Mouse (Mus musculus): ENCODE data around the gene Tmem258. TPM values are rescaled to one million over a fixed set of nuclear protein-coding genes. Genes with fewer than 3 reads are reported as not detected.

The Tmem258 gene
- polyA plus RNA-seq, 1 experiment from 2014 or later, result 452 TPM

GRCm38 (mm10) chr19:10223561-10223960 lies 19.7 kb downstream of the Tmem258 start:
- no peaks in the 10 kb centered on the region for H3K27me3 ChIP-seq (ENCODE audit: control insufficient read depth, insufficient read depth, low read length)
- WGBS, result 77% methylated on average over 4 of the region's 4 CpGs
- no peak overlapping the region for H3K27ac ChIP-seq (ENCODE audit: low read length)
- H3K4me1 ChIP-seq (ENCODE audit: control insufficient read depth, insufficient read depth, low read length), result peaks cover 29% of the 10 kb centered on the region
- no peaks in the 10 kb centered on the region for H3K9me3 ChIP-seq (replicated peaks; ENCODE audit: control insufficient read depth, low read length)
- H3K36me3 ChIP-seq (ENCODE audit: control insufficient read depth, insufficient read depth, low read length), result no peaks in the 10 kb centered on the region
- ATAC-seq (ENCODE audit: insufficient read depth, low FRiP score), result no peak
- no peak overlapping the region for H3K4me3 ChIP-seq (replicated peaks; ENCODE audit: low read length)
- H3K9ac ChIP-seq (ENCODE audit: low read length), result no peak overlapping the region
- no peak overlapping the region for H3K4me2 ChIP-seq (ENCODE audit: low read depth, low read length)

DNA sequence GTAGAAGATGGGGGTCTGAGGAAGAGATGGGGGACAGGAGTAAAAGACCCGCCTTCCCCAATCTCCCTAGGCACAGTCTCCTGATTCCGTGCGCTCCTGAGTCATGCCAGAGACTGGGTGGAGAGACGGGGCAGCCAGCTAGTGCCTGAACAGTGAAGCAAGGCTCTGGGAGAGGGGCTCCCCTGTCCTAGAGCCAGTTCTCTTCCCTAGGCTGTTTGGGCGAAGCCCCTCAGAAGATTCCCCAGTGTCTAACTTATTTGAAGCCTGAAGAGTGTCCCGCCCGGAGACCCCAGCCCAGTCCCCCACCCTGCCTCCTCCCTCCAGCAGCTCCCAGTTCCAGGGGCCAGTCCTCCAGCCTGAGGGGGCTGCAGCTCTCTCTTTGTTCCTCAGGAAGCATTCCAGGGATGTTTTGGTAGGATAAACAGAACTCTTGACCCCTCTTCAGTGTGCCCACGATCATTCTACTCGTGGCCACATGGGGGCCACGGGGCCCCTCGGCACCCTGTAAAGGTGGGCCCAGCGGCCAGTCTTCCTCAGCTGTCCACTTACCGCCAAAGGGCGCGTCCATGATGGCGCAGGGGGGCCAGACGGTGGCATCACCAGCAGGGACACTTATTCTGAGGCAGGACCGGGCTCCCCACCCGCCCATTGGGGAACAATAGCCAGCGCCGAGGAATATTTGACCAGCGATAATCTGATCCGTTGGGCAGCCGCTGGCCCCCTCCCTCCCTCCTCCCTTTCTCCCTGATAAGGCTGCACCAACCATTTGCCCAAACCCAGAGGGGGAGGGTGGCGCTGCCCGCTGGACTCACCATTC lies 21.0 kb downstream of the Tmem258 start:
- 15% methylated on average over 26 of the region's 26 CpGs for WGBS
- peak overlapping the region; percentile 87 for H3K27ac ChIP-seq (ENCODE audit: low read length)
- no peaks in the 10 kb centered on the region for H3K36me3 ChIP-seq (ENCODE audit: control insufficient read depth, insufficient read depth, low read length)
- peaks cover 29% of the 10 kb centered on the region for H3K4me1 ChIP-seq (ENCODE audit: control insufficient read depth, insufficient read depth, low read length)
- no peaks in the 10 kb centered on the region for H3K27me3 ChIP-seq (ENCODE audit: control insufficient read depth, insufficient read depth, low read length)
- peak overlapping the region; percentile 49 for H3K4me2 ChIP-seq (ENCODE audit: low read depth, low read length)
- peak; percentile 70 for ATAC-seq (ENCODE audit: insufficient read depth, low FRiP score)
- no peaks in the 10 kb centered on the region for H3K9me3 ChIP-seq (replicated peaks; ENCODE audit: control insufficient read depth, low read length)
- H3K9ac ChIP-seq (ENCODE audit: low read length), result peak overlapping the region; percentile 68
- peak overlapping the region; percentile 37 for H3K4me3 ChIP-seq (replicated peaks; ENCODE audit: low read length)

GRCm38 (mm10) chr19:10225767-10226166 lies 22.0 kb downstream of the Tmem258 start:
- H3K27ac ChIP-seq (ENCODE audit: low read length), result peak overlapping the region; percentile 87
- peak overlapping the region; percentile 68; the same call in 1 of the 2 replicates for H3K9ac ChIP-seq (ENCODE audit: low read length)
- peak overlapping the region; percentile 49 for H3K4me2 ChIP-seq (ENCODE audit: low read depth, low read length)
- no peaks in the 10 kb centered on the region for H3K36me3 ChIP-seq (ENCODE audit: control insufficient read depth, insufficient read depth, low read length)
- no peaks in the 10 kb centered on the region for H3K27me3 ChIP-seq (ENCODE audit: control insufficient read depth, insufficient read depth, low read length)
- 32% methylated on average over 4 of the region's 4 CpGs for WGBS
- H3K4me1 ChIP-seq (ENCODE audit: control insufficient read depth, insufficient read depth, low read length), result peaks cover 30% of the 10 kb centered on the region
- H3K9me3 ChIP-seq (replicated peaks; ENCODE audit: control insufficient read depth, low read length), result no peaks in the 10 kb centered on the region
- no peak; the same call in 1 of the 2 replicates for ATAC-seq (ENCODE audit: insufficient read depth, low FRiP score)
- no peak overlapping the region for H3K4me3 ChIP-seq (replicated peaks; ENCODE audit: low read length)

- Histone ChIP-seq H3K27me3 (ENCODE audit: control insufficient read depth, insufficient read depth, low read length) (no peaks in the 10 kb centered on the region), H3K27ac (ENCODE audit: low read length) (peak overlapping the region; percentile 38; the same call in 1 of the 2 replicates), H3K9me3 (replicated peaks; ENCODE audit: control insufficient read depth, low read length) (no peaks in the 10 kb centered on the region), H3K36me3 (ENCODE audit: control insufficient read depth, insufficient read depth, low read length) (no peaks in the 10 kb centered on the region), H3K4me1 (ENCODE audit: control insufficient read depth, insufficient read depth, low read length) (peaks cover 11% of the 10 kb centered on the region), H3K4me3 (replicated peaks; ENCODE audit: low read length) (no peak overlapping the region), H3K4me2 (ENCODE audit: low read depth, low read length) (no peak overlapping the region), H3K9ac (ENCODE audit: low read length) (peak overlapping the region; percentile 23; the same call in 1 of the 2 replicates)
- peak; percentile 39; the same call in 1 of the 2 replicates for ATAC-seq (ENCODE audit: insufficient read depth, low FRiP score)
- WGBS, result 28% methylated on average over 7 of the region's 7 CpGs
Measured at GRCm38 (mm10) chr19:10231016-10231415, 27.2 kb downstream of the Tmem258 start.

DNA sequence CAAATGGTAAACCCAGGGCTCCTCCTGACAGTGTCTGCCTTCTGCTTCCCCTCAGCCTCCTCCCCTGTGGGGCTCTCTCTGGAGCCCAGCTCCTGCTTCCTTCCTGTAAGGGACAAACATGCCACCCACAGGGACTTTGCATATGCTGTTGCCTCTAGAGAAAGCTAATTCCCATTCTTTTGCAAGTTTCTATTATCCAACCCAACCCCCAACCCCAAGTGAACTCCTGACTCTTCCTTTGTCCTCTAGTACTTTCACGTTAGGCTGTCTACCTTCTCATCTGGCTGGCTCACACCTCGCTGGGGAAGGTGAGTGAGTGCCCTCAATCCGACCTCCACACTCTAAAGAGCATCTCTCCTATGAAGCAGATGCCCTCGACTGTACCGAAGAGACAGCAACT lies 28.1 kb downstream of the Tmem258 start:
- H3K4me2 ChIP-seq (ENCODE audit: low read depth, low read length), result no peak overlapping the region
- H3K4me1 ChIP-seq (ENCODE audit: control insufficient read depth, insufficient read depth, low read length), result peaks cover 11% of the 10 kb centered on the region
- H3K27me3 ChIP-seq (ENCODE audit: control insufficient read depth, insufficient read depth, low read length), result no peaks in the 10 kb centered on the region
- H3K36me3 ChIP-seq (ENCODE audit: control insufficient read depth, insufficient read depth, low read length), result no peaks in the 10 kb centered on the region
- 0 out of 2 replicates have a peak overlapping the region, but pooled peaks have one; percentile 23 for H3K9ac ChIP-seq (ENCODE audit: low read length)
- H3K27ac ChIP-seq (ENCODE audit: low read length), result peak overlapping the region; percentile 38; the same call in 1 of the 2 replicates
- WGBS, result 39% methylated on average over 5 of the region's 5 CpGs
- H3K4me3 ChIP-seq (replicated peaks; ENCODE audit: low read length), result no peak overlapping the region
- H3K9me3 ChIP-seq (replicated peaks; ENCODE audit: control insufficient read depth, low read length), result no peaks in the 10 kb centered on the region
- no peak for ATAC-seq (ENCODE audit: insufficient read depth, low FRiP score)

DNA sequence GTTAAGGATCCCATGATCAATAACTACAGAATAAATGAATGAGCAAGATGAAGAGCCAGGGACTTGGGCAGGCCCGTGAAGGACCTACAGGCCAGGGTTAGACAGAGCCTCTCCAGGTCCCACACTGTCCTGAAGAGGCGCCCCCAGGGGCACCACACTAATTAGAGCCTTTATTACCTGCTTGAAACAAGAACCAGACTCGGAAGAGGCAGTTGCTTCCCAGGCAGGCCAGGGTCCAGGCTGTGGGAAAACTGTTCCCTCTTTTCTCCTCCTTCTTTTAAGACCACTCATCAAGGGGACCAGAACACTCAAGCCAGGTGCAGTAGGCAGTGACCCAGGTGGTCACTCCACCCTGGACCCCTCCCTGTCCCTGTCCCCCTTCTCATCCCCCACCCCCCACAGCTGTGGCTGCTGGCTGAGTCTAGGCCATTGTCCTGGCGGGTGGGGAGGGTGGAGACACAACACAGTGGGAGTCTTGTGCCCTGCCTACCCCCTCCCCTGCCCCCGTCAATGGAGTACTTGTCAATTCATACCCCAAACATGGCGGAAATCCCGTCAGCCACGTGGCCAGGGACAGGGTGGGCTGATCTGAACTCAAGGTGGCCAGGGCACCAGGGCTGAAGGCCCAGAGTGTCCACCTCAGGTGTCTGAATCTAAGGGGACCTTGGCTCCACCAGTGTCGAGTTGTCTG lies 28.7 kb downstream of the Tmem258 start:
- no peak overlapping the region for H3K27ac ChIP-seq (ENCODE audit: low read length)
- no peak for ATAC-seq (ENCODE audit: insufficient read depth, low FRiP score)
- 55% methylated on average over 9 of the region's 9 CpGs for WGBS

DNA sequence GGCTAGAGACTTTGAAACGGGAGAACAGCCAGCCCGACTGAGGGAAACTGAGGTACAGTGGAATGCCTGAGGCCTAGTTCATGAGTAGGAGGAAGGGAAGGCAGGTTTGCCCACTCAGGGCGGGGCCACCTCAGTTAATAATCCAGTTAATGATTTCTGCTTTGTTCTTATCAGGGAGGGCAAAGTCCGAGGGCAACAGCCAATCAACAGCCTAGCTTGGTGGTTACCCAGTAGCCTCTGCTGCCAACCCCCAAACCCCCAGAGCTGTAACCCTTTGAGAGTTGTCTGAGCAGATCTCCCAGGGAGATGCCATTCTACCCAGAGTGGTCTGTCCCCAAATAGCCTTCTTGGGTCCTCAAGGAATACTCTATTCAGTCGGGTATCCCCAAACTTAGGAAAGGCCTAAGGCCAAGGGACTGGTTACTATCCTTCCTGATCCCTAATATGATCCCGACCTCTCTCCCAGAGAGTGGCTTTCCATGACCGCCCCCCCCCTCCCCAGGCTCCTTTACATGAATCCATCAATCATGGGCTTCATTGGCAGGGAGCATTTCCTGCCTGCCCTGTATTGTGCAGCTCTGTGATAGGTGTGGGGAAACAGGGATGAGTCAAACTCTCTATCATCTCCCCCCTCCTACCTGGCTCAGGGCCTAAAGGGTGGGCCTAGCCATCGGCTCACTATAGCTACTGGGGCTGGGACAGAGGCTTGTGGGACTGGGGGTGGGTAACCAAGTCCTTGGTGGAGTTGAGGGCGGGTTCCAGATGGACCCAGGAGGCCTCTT lies 32.2 kb downstream of the Tmem258 start:
- peak overlapping the region; percentile 77 for H3K27ac ChIP-seq (ENCODE audit: low read length)
- H3K9me3 ChIP-seq (replicated peaks; ENCODE audit: control insufficient read depth, low read length), result no peaks in the 10 kb centered on the region
- H3K27me3 ChIP-seq (ENCODE audit: control insufficient read depth, insufficient read depth, low read length), result no peaks in the 10 kb centered on the region
- WGBS, result 61% methylated on average over 9 of the region's 9 CpGs
- peaks cover 12% of the 10 kb centered on the region for H3K4me1 ChIP-seq (ENCODE audit: control insufficient read depth, insufficient read depth, low read length)
- H3K36me3 ChIP-seq (ENCODE audit: control insufficient read depth, insufficient read depth, low read length), result no peaks in the 10 kb centered on the region
- H3K9ac ChIP-seq (ENCODE audit: low read length), result peak overlapping the region; percentile 39
- peak overlapping the region; percentile 45 for H3K4me2 ChIP-seq (ENCODE audit: low read depth, low read length)
- peak; percentile 76 for ATAC-seq (ENCODE audit: insufficient read depth, low FRiP score)
- H3K4me3 ChIP-seq (replicated peaks; ENCODE audit: low read length), result 0 out of 2 replicates have a peak overlapping the region, but pooled peaks have one; percentile 14

More for the DNA sequence above, 28.7 kb downstream of the Tmem258 start:
- no peaks in the 10 kb centered on the region for H3K36me3 ChIP-seq (ENCODE audit: control insufficient read depth, insufficient read depth, low read length)
- no peak overlapping the region for H3K4me3 ChIP-seq (replicated peaks; ENCODE audit: low read length)
- H3K9me3 ChIP-seq (replicated peaks; ENCODE audit: control insufficient read depth, low read length), result no peaks in the 10 kb centered on the region
- no peak overlapping the region for H3K4me2 ChIP-seq (ENCODE audit: low read depth, low read length)
- H3K27me3 ChIP-seq (ENCODE audit: control insufficient read depth, insufficient read depth, low read length), result no peaks in the 10 kb centered on the region
- peaks cover 11% of the 10 kb centered on the region for H3K4me1 ChIP-seq (ENCODE audit: control insufficient read depth, insufficient read depth, low read length)
- no peak overlapping the region for H3K9ac ChIP-seq (ENCODE audit: low read length)

- peak overlapping the region; percentile 64 for H3K4me3 ChIP-seq (replicated peaks; ENCODE audit: low read length)
Measured at GRCm38 (mm10) chr19:10238477-10238876, 34.7 kb downstream of the Tmem258 start.

More at GRCm38 (mm10) chr19:10238477-10238876, 34.7 kb downstream of the Tmem258 start:
- 0 out of 2 replicates have a peak, but pooled peaks have one; percentile 10 for ATAC-seq (ENCODE audit: insufficient read depth, low FRiP score)
- Histone ChIP-seq H3K27ac (ENCODE audit: low read length) (peak overlapping the region; percentile 70; the same call in 1 of the 2 replicates), H3K4me2 (ENCODE audit: low read depth, low read length) (peak overlapping the region; percentile 91), H3K9ac (ENCODE audit: low read length) (peak overlapping the region; percentile 81), H3K9me3 (replicated peaks; ENCODE audit: control insufficient read depth, low read length) (no peaks in the 10 kb centered on the region), H3K36me3 (ENCODE audit: control insufficient read depth, insufficient read depth, low read length) (no peaks in the 10 kb centered on the region), H3K27me3 (ENCODE audit: control insufficient read depth, insufficient read depth, low read length) (no peaks in the 10 kb centered on the region), H3K4me1 (ENCODE audit: control insufficient read depth, insufficient read depth, low read length) (peaks cover 4% of the 10 kb centered on the region; the same call in 1 of the 2 replicates)
- whole genome bisulfite sequencing, result 51% methylated on average over 3 of the region's 3 CpGs
